Mouse (Mus musculus) kidney, embryonic 14.5 days (tissue): ENCODE measurements around the gene Polrmt. TPM values are rescaled to one million over a fixed set of nuclear protein-coding genes. Genes with fewer than 3 reads are reported as not detected.

Experiments
- ATAC-seq: fragments of 200-750 bp; cut with Nextera tagmentation; 2 replicates; pipeline ENCODE4 v1.8.0; 2017; ENCODE audit warnings: moderate number of reproducible peaks, mild to moderate bottlenecking, moderate TSS enrichment, moderate library complexity; ENCODE audit not compliant: low FRiP score, low TSS enrichment
- H3K27ac ChIP-seq: fragments of 300-500 bp; sonication (generic); 2 replicates; pipeline ENCODE4 v1.5.1; 2014; ENCODE audit warnings: low read depth, mild to moderate bottlenecking, low read length, moderate library complexity, mixed read lengths
- H3K27me3 ChIP-seq: fragments of 300-500 bp; sonication (generic); 2 replicates; pipeline ENCODE4 v1.6.1; 2014; ENCODE audit warnings: mild to moderate bottlenecking, low read length; ENCODE audit not compliant: control insufficient read depth, insufficient read depth
- H3K36me3 ChIP-seq: fragments of 300-500 bp; sonication (generic); 2 replicates; pipeline ENCODE4 v1.6.1; 2014; ENCODE audit warnings: low read length, mixed read lengths; ENCODE audit not compliant: control insufficient read depth, insufficient read depth
- H3K4me1 ChIP-seq: fragments of 300-500 bp; sonication (generic); 2 replicates; pipeline ENCODE4 v1.6.1; 2014; ENCODE audit warnings: low read length, mixed read lengths; ENCODE audit not compliant: control insufficient read depth, insufficient read depth
- H3K4me2 ChIP-seq: fragments of 300-500 bp; sonication (generic); replicated peaks from 2 replicates; pipeline ENCODE4 v1.6.1; 2014; ENCODE audit warnings: low read depth, mild to moderate bottlenecking, low read length
- H3K4me3 ChIP-seq: fragments of 300-500 bp; sonication (generic); 2 replicates; pipeline ENCODE4 v1.5.1; 2014; ENCODE audit warnings: mild to moderate bottlenecking, low read length
- H3K9ac ChIP-seq: fragments of 300-500 bp; sonication (generic); 2 replicates; pipeline ENCODE4 v1.6.1; 2014; ENCODE audit warnings: low read depth, mild to moderate bottlenecking, low read length, moderate library complexity
- H3K9me3 ChIP-seq: fragments of 300-500 bp; sonication (generic); 2 replicates; pipeline ENCODE4 v1.6.1; 2016; ENCODE audit warnings: low read length; ENCODE audit not compliant: control insufficient read depth
- WGBS: fragments of 180-500 bp; shearing (Covaris S2); extraction: QIAGEN DNeasy Blood & Tissue Kit; methylation state at CpG from one replicate; pipeline ENCODE4 v1.1.7; 2014; 5-methylcytosine and 5-hydroxymethylcytosine counted together
- polyA plus RNA-seq: library from polyadenylated mRNA; unstranded; fragments of >200 nt; fragmentation: Nextera tagmentation; extraction: Ambion mirVana; gene quantifications from 2 replicates; pipeline ENCODE4 v1.2.1, GENCODE M21; 2014

Polrmt gene
- polyA plus RNA-seq, 1 experiment from 2014 or later, result 38.9 TPM

GRCm38 (mm10) chr10:79721089-79721488 is 25.3 kb downstream of the Polrmt start:
- Histone ChIP-seq H3K36me3 (no peaks in the 10 kb centered on the region), H3K27ac (no peak overlapping the region), H3K4me1 (peaks cover 15% of the 10 kb centered on the region; the same call in 1 of the 2 replicates), H3K9me3 (no peaks in the 10 kb centered on the region), H3K4me3 (no peak overlapping the region), H3K4me2 (no peak overlapping the region), H3K27me3 (peaks cover 22% of the 10 kb centered on the region), H3K9ac (no peak overlapping the region)
- WGBS, result 69% methylated on average over 5 of the region's 5 CpGs
- ATAC-seq, result no peak

- no peak for ATAC-seq
- peak overlapping the region; percentile 90 for H3K4me2 ChIP-seq
- H3K4me3 ChIP-seq, result peak overlapping the region; percentile 54
- no peak overlapping the region for H3K27ac ChIP-seq
- H3K9me3 ChIP-seq, result no peaks in the 10 kb centered on the region
- H3K9ac ChIP-seq, result no peak overlapping the region
- no peaks in the 10 kb centered on the region for H3K36me3 ChIP-seq
- WGBS, result 3% methylated on average over 43 of the region's 43 CpGs
- H3K27me3 ChIP-seq, result peaks cover 35% of the 10 kb centered on the region
- peaks cover 12% of the 10 kb centered on the region; the same call in 1 of the 2 replicates for H3K4me1 ChIP-seq
These were observed 28.6 kb downstream of the Polrmt start for GRCm38 (mm10) chr10:79717640-79718357.

GRCm38 (mm10) chr10:79716988-79717355 is 29.4 kb downstream of the Polrmt start:
- H3K9ac ChIP-seq, result peak overlapping the region; percentile 40; the same call in 1 of the 2 replicates
- H3K27ac ChIP-seq, result no peak overlapping the region
- ATAC-seq, result no peak
- H3K27me3 ChIP-seq, result peaks cover 35% of the 10 kb centered on the region
- peaks cover 1% of the 10 kb centered on the region for H3K36me3 ChIP-seq
- H3K9me3 ChIP-seq, result no peaks in the 10 kb centered on the region
- WGBS, result 2% methylated on average over 35 of the region's 44 CpGs
- H3K4me1 ChIP-seq, result peaks cover 12% of the 10 kb centered on the region; the same call in 1 of the 2 replicates
- H3K4me3 ChIP-seq, result peak overlapping the region; percentile 54
- H3K4me2 ChIP-seq, result peak overlapping the region; percentile 90

GRCm38 (mm10) chr10:79716254-79716987 is 30.0 kb downstream of the Polrmt start, which contains the start of gene Hcn2:
Hcn2 (plus strand) TSS chr10:79716634.
- Histone ChIP-seq H3K4me1 (peaks cover 12% of the 10 kb centered on the region; the same call in 1 of the 2 replicates), H3K9me3 (no peaks in the 10 kb centered on the region), H3K36me3 (peaks cover 7% of the 10 kb centered on the region), H3K4me3 (peak within 1 kb of the TSS; percentile 54), H3K27ac (no peak within 1 kb of the TSS), H3K27me3 (peaks cover 35% of the 10 kb centered on the region), H3K9ac (peak within 1 kb of the TSS; percentile 40), H3K4me2 (peak within 1 kb of the TSS; percentile 90)
- 2% methylated on average over 37 of the region's 91 CpGs for WGBS
- 0 out of 2 replicates have a peak, but pooled peaks have one; percentile 12 for ATAC-seq

GRCm38 (mm10) chr10:79714996-79715395 is 31.4 kb downstream of the Polrmt start:
- Histone ChIP-seq H3K27me3 (peaks cover 35% of the 10 kb centered on the region), H3K4me3 (no peak overlapping the region), H3K9ac (no peak overlapping the region), H3K9me3 (no peaks in the 10 kb centered on the region), H3K27ac (no peak overlapping the region), H3K36me3 (peaks cover 21% of the 10 kb centered on the region), H3K4me2 (no peak overlapping the region), H3K4me1 (peaks cover 12% of the 10 kb centered on the region; the same call in 1 of the 2 replicates)
- ATAC-seq, result no peak
- 76% methylated on average over 4 of the region's 4 CpGs for WGBS

GRCm38 (mm10) chr10:79713163-79713562 is 33.2 kb downstream of the Polrmt start:
- Histone ChIP-seq H3K9ac (no peak overlapping the region), H3K4me3 (no peak overlapping the region), H3K27me3 (peaks cover 32% of the 10 kb centered on the region), H3K9me3 (no peaks in the 10 kb centered on the region), H3K4me1 (peaks cover 12% of the 10 kb centered on the region; the same call in 1 of the 2 replicates), H3K4me2 (no peak overlapping the region), H3K36me3 (peaks cover 39% of the 10 kb centered on the region), H3K27ac (no peak overlapping the region)
- ATAC-seq, result no peak
- 32% methylated on average over 1 of the region's 1 CpGs for WGBS

- Histone ChIP-seq H3K27me3 (peaks cover 28% of the 10 kb centered on the region), H3K4me3 (no peak overlapping the region), H3K36me3 (peaks cover 44% of the 10 kb centered on the region), H3K9ac (no peak overlapping the region), H3K9me3 (no peaks in the 10 kb centered on the region), H3K27ac (no peak overlapping the region), H3K4me1 (peaks cover 14% of the 10 kb centered on the region; the same call in 1 of the 2 replicates), H3K4me2 (no peak overlapping the region)
- peak; percentile 36; the same call in 1 of the 2 replicates for ATAC-seq
- 12% methylated on average over 6 of the region's 6 CpGs for WGBS
These were observed 33.8 kb downstream of the Polrmt start for GRCm38 (mm10) chr10:79712499-79713126.

- H3K4me1 ChIP-seq, result peaks cover 16% of the 10 kb centered on the region
- 96% methylated on average over 1 of the region's 1 CpGs for WGBS
- peaks cover 44% of the 10 kb centered on the region for H3K36me3 ChIP-seq
- ATAC-seq, result peak; percentile 8; the same call in 1 of the 2 replicates
- peaks cover 23% of the 10 kb centered on the region for H3K27me3 ChIP-seq
- H3K9ac ChIP-seq, result no peak overlapping the region
- H3K4me2 ChIP-seq, result no peak overlapping the region
- H3K4me3 ChIP-seq, result no peak overlapping the region
- no peak overlapping the region for H3K27ac ChIP-seq
- no peaks in the 10 kb centered on the region for H3K9me3 ChIP-seq
These were observed 34.4 kb downstream of the Polrmt start for GRCm38 (mm10) chr10:79712029-79712428.
